Mouse (Mus musculus): Measurements from ENCODE around the gene Cep89. TPM values are rescaled to one million over a fixed set of nuclear protein-coding genes. Genes with fewer than 3 reads are reported as not detected.

Gene Cep89
- 32.3 TPM for polyA plus RNA-seq (2014; fragmentation: Illumina TruSeq; extraction: RNeasy Lipid Tissue Mini Kit (QIAGEN cat#74804); ENCODE audit: low read depth, low replicate concordance)

DNA sequence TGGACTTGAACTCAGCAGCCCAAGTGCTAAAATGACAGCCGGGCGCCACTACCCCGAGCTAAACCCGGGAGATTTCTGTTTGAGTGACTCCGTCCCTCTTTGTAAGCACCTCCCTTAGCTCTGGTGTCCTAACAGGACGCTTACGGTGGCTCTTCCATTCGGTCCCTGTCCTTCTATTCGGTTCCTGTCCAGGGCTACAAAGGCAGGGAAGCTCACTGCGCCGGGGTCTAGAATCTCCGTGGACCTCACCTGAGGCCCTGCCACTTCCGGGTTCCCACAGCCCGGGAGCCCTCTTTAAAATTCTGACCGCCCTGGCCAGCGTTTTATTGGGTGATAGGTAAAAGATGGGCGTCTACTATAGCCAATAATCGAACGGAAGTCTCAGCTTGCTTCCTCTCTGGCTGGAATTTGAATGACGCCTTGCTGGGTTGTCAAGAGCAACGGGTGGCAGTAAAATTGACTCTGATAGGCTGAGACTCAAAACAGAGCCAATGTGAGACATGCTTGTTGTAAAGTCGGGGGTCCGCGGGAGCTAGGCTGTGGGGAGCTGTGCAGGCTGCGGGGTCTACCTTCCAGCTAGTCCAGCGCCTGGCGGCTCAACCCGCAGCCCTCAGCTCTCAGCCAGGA lies at the start of gene Cep89, which contains the start of gene Faap24:
TSS of gene Cep89 (plus strand) at position 494 of the 627 bp plus-strand sequence.
TSS of gene Faap24 (minus strand) at position 295 of the 627 bp plus-strand sequence.

DNA sequence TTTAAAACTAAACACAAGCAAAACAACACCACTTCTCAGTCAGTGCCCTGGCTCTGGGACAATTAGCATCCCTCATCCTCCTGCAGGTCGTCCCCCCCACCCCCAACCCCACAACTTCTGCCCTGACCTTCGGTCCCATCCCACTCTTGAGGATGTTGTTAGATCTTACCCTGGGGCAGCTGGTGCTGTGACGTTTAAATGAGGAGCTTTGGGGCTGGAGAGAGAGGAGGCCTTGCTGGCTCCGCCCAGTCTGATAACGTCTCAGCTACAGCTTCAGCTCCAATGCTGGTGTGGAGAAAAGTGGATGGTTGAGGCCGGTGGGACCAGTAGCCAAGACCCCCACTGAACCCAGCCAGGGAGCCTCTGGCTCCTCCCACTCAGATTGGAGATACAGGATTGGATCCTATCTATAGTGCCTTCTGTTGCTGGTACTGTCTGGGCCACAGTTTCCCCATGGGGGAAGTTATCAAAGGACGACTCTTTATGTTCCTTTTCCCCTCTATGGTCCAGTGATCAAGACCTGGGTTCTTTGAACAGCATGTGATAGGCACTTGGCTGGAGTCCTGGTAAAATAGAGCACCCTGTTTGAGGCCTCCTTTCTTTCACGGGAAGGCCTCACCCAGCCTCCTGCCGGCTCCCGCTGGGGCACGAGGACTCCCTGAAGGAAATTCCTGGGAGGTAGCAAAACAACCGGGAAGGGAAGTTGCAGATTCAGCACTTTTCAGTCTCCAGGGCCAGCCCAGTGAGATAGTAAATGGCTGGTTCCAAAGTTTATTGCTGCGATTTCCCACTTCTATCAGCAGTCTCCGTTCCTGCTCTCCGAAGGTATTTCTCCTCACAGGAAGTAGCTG lies 51.4 kb downstream of the Cep89 start, which contains the start of gene Slc7a9:
TSS of gene Slc7a9 (plus strand) at position 801 of the 851 bp plus-strand sequence.

Other genes starting within 250 kb of the Cep89 start
- not detected for gene Slc7a10, start 210.7 kb upstream of the Cep89 start, polyA plus RNA-seq (2014; fragmentation: Illumina TruSeq; extraction: RNeasy Lipid Tissue Mini Kit (QIAGEN cat#74804); ENCODE audit: low read depth, low replicate concordance)
- gene Lrp3, start 181.5 kb upstream of the Cep89 start, polyA plus RNA-seq (2014; fragmentation: Illumina TruSeq; extraction: RNeasy Lipid Tissue Mini Kit (QIAGEN cat#74804); ENCODE audit: low read depth, low replicate concordance) = 0.36 TPM
- 5.5 TPM for gene Gpatch1, start 78.6 kb upstream of the Cep89 start, polyA plus RNA-seq (2014; fragmentation: Illumina TruSeq; extraction: RNeasy Lipid Tissue Mini Kit (QIAGEN cat#74804); ENCODE audit: low read depth, low replicate concordance)
- 15.9 TPM for gene Rhpn2, start 62.9 kb upstream of the Cep89 start, polyA plus RNA-seq (2014; fragmentation: Illumina TruSeq; extraction: RNeasy Lipid Tissue Mini Kit (QIAGEN cat#74804); ENCODE audit: low read depth, low replicate concordance)
- 4.4 TPM for gene Faap24, start 199 bp upstream of the Cep89 start, polyA plus RNA-seq (2014; fragmentation: Illumina TruSeq; extraction: RNeasy Lipid Tissue Mini Kit (QIAGEN cat#74804); ENCODE audit: low read depth, low replicate concordance)
- 62.5 TPM for gene Slc7a9, start 51.8 kb downstream of the Cep89 start, polyA plus RNA-seq (2014; fragmentation: Illumina TruSeq; extraction: RNeasy Lipid Tissue Mini Kit (QIAGEN cat#74804); ENCODE audit: low read depth, low replicate concordance)
- 0.73 TPM for gene Tdrd12, start 140.7 kb downstream of the Cep89 start, polyA plus RNA-seq (2014; fragmentation: Illumina TruSeq; extraction: RNeasy Lipid Tissue Mini Kit (QIAGEN cat#74804); ENCODE audit: low read depth, low replicate concordance)
- gene Nudt19, start 159.3 kb downstream of the Cep89 start, polyA plus RNA-seq (2014; fragmentation: Illumina TruSeq; extraction: RNeasy Lipid Tissue Mini Kit (QIAGEN cat#74804); ENCODE audit: low read depth, low replicate concordance) = 1,575 TPM
- gene Rgs9bp, start 188.5 kb downstream of the Cep89 start, polyA plus RNA-seq (2014; fragmentation: Illumina TruSeq; extraction: RNeasy Lipid Tissue Mini Kit (QIAGEN cat#74804); ENCODE audit: low read depth, low replicate concordance) = 0.57 TPM
- 8.1 TPM for gene Ankrd27, start 189.2 kb downstream of the Cep89 start, polyA plus RNA-seq (2014; fragmentation: Illumina TruSeq; extraction: RNeasy Lipid Tissue Mini Kit (QIAGEN cat#74804); ENCODE audit: low read depth, low replicate concordance)

All from kidney, adult 10 weeks (tissue).